Mouse (Mus musculus) CH12.LX (cell line): ENCODE measurements around the gene Prg2. TPM values are rescaled to one million over a fixed set of nuclear protein-coding genes. Genes with fewer than 3 reads are reported as not detected.

Source experiments
- DNase-seq: peaks from one replicate; pipeline ENCODE4 v3.0.0-alpha.2; 2013; ENCODE audit errors: extremely low read depth
- H3K27ac ChIP-seq: 2 replicates; pipeline ENCODE4 v1.5.1; 2012; ENCODE audit warnings: low read depth, mild to moderate bottlenecking, control low read depth, moderate library complexity; ENCODE audit not compliant: insufficient read depth
- H3K27me3 ChIP-seq: replicated peaks from 2 replicates; pipeline ENCODE3; 2012; ENCODE audit warnings: inconsistent platforms
- H3K36me3 ChIP-seq, 2 experiments: replicated peaks in 1 of 2; 2 replicates each; pipeline versions ENCODE3 to v1.6.1; 2012; ENCODE audit warnings: inconsistent platforms in 1 of 2, low read length in 1 of 2, mild to moderate bottlenecking in 1 of 2, mixed read lengths in 1 of 2, moderate library complexity in 1 of 2; ENCODE audit not compliant: control insufficient read depth in 1 of 2, insufficient read depth in 1 of 2
- H3K4me1 ChIP-seq, 2 experiments: 2 replicates each; pipeline ENCODE4 v1.6.1; 2012; ENCODE audit warnings: inconsistent platforms in 1 of 2, moderate library complexity in 1 of 2; ENCODE audit not compliant: insufficient read depth in 2 of 2, control insufficient read depth in 1 of 2
- H3K4me2 ChIP-seq: 2 replicates; pipeline ENCODE4 v1.6.1; 2012; ENCODE audit warnings: low read depth, mild to moderate bottlenecking, control low read depth; ENCODE audit not compliant: poor library complexity, insufficient read depth, severe bottlenecking
- H3K4me3 ChIP-seq, 3 experiments: fragments of 150-350 bp in 1 of 3; sonication (generic) in 1 of 3; replicated peaks in 1 of 3; 2 replicates each; pipeline versions ENCODE3 to v1.5.1; 2011 to 2012; ENCODE audit warnings: low read depth in 2 of 3, low read length in 2 of 3, mild to moderate bottlenecking in 2 of 3, moderate library complexity in 2 of 3, control low read depth in 1 of 3, improper control_type of control experiment in 1 of 3, inconsistent platforms in 1 of 3, mixed read lengths in 1 of 3; ENCODE audit not compliant: poor library complexity in 1 of 3
- H3K79me2 ChIP-seq: replicated peaks from 2 replicates; pipeline ENCODE4 v1.6.1; 2012; ENCODE audit warnings: mild to moderate bottlenecking, moderate library complexity; ENCODE audit not compliant: control insufficient read depth, poor library complexity, insufficient read depth, severe bottlenecking; ENCODE audit errors: extremely low read depth
- H3K9ac ChIP-seq: 2 replicates; pipeline ENCODE4 v1.6.1; 2012; ENCODE audit warnings: low read depth, mild to moderate bottlenecking, control low read depth, moderate library complexity; ENCODE audit not compliant: insufficient read depth
- H3K9me3 ChIP-seq: replicated peaks from 2 replicates; pipeline ENCODE3; 2012; ENCODE audit warnings: low read length, inconsistent platforms, mixed read lengths
- CHD2 ChIP-seq: IDR thresholded peaks from 2 replicates; pipeline ENCODE4 v1.6.1; 2011; ENCODE audit warnings: low read length, improper control_type of control experiment
- CTCF ChIP-seq, 2 experiments: IDR thresholded peaks in 1 of 2; conservative IDR thresholded peaks in 1 of 2; 2 replicates each; pipeline ENCODE4 v1.5.1; 2011 to 2012; ENCODE audit warnings: low read depth in 2 of 2, low read length in 2 of 2, improper control_type of control experiment in 1 of 2, inconsistent platforms in 1 of 2, mild to moderate bottlenecking in 1 of 2, moderate library complexity in 1 of 2
- E2F4 ChIP-seq: IDR thresholded peaks from 2 replicates; pipeline ENCODE4 v1.6.1; 2011; ENCODE audit warnings: low read depth, low read length, improper control_type of control experiment; ENCODE audit not compliant: insufficient replicate concordance
- ELF1 ChIP-seq: IDR thresholded peaks from 2 replicates; pipeline ENCODE4 v1.6.1; 2014; ENCODE audit warnings: low read depth, mild to moderate bottlenecking, inconsistent platforms, low read length, improper control_type of control experiment
- EP300 ChIP-seq: IDR thresholded peaks from 2 replicates; pipeline ENCODE4 v1.6.1; 2011; ENCODE audit warnings: low read length, improper control_type of control experiment
- ETS1 ChIP-seq: conservative IDR thresholded peaks from 2 replicates; pipeline ENCODE4 v1.6.1; 2012; ENCODE audit warnings: low read depth, mild to moderate bottlenecking, inconsistent platforms, low read length, improper control_type of control experiment, moderate library complexity
- GABPA ChIP-seq: IDR thresholded peaks from 2 replicates; pipeline ENCODE4 v1.6.1; 2012; ENCODE audit warnings: low read depth, low read length, improper control_type of control experiment, inconsistent platforms; ENCODE audit not compliant: insufficient replicate concordance
- HCFC1 ChIP-seq: IDR thresholded peaks from 2 replicates; pipeline ENCODE4 v1.6.1; 2012; ENCODE audit warnings: low read depth, mild to moderate bottlenecking, inconsistent platforms, low read length, improper control_type of control experiment
- IRF4 ChIP-seq: IDR thresholded peaks from 2 replicates; pipeline ENCODE4 v1.6.1; 2014; ENCODE audit warnings: low read depth, mild to moderate bottlenecking, inconsistent platforms, low read length, improper control_type of control experiment
- MAFK ChIP-seq: IDR thresholded peaks from 2 replicates; pipeline ENCODE4 v1.6.1; 2011; ENCODE audit warnings: low read length, improper control_type of control experiment; ENCODE audit not compliant: insufficient replicate concordance
- MAZ ChIP-seq: IDR thresholded peaks from 2 replicates; pipeline ENCODE4 v1.6.1; 2012; ENCODE audit warnings: low read depth, mild to moderate bottlenecking, inconsistent platforms, low read length, improper control_type of control experiment, moderate library complexity
- MEF2A ChIP-seq: IDR thresholded peaks from 2 replicates; pipeline ENCODE4 v1.6.1; 2014; ENCODE audit warnings: low read depth, mild to moderate bottlenecking, inconsistent platforms, low read length, improper control_type of control experiment, borderline replicate concordance
- NELFE ChIP-seq: IDR thresholded peaks from 2 replicates; pipeline ENCODE4 v1.6.1; 2011; ENCODE audit warnings: low read depth, low read length, improper control_type of control experiment
- PAX5 ChIP-seq: IDR thresholded peaks from 2 replicates; pipeline ENCODE4 v1.6.1; 2012; ENCODE audit warnings: low read length, inconsistent platforms, mixed read lengths
- POLR2A ChIP-seq: IDR thresholded peaks from 2 replicates; pipeline ENCODE4 v1.6.1; 2011; ENCODE audit warnings: low read depth, mild to moderate bottlenecking, improper control_type of control experiment, low read length
- POLR2AphosphoS2 ChIP-seq: IDR thresholded peaks from 2 replicates; pipeline ENCODE4 v1.6.1; 2011; ENCODE audit warnings: low read depth, low read length, improper control_type of control experiment
- SMC3 ChIP-seq: IDR thresholded peaks from 2 replicates; pipeline ENCODE4 v1.6.1; 2011; ENCODE audit warnings: low read depth, low read length, improper control_type of control experiment
- TBP ChIP-seq: conservative IDR thresholded peaks from 2 replicates; pipeline ENCODE4 v1.6.1; 2011; ENCODE audit warnings: low read depth, low read length, improper control_type of control experiment
- USF1 ChIP-seq: IDR thresholded peaks from 2 replicates; pipeline ENCODE4 v1.6.1; 2014; ENCODE audit warnings: low read depth, mild to moderate bottlenecking, inconsistent platforms, low read length, improper control_type of control experiment
- ZKSCAN1 ChIP-seq: IDR thresholded peaks from 2 replicates; pipeline ENCODE4 v1.6.1; 2012; ENCODE audit warnings: low read depth, inconsistent platforms, low read length, improper control_type of control experiment, borderline replicate concordance
- ZMIZ1 ChIP-seq: IDR thresholded peaks from 2 replicates; pipeline ENCODE4 v1.6.1; 2012; ENCODE audit warnings: low read depth, mild to moderate bottlenecking, inconsistent platforms, low read length, improper control_type of control experiment
- dilution Hi-C: fragments of 300-500 bp; cut with MboI; formaldehyde crosslinking; loops from 2 replicates; pipeline ENCODE4 v1.14.3; 2020; ENCODE audit warnings: low sequenced_read_pairs; ENCODE audit not compliant: extremely low pct_unique_long_range_greater_than_20kb, extremely low pct_ligation_motif_present
- in situ Hi-C: fragments of 300-500 bp; cut with MboI; formaldehyde crosslinking; loops from 3 replicates; pipeline ENCODE4 v1.14.3; 2019; ENCODE audit warnings: low sequenced_read_pairs, low pct_ligation_motif_present, low pct_unique_long_range_greater_than_20kb, mixed read lengths
- polyA plus RNA-seq: library from polyadenylated mRNA; unstranded; fragments of >175 nt; gene quantifications from 2 replicates; pipeline ENCODE4 v1.2.1, GENCODE M21; 2012; ENCODE audit warnings: low read depth; ENCODE audit not compliant: insufficient read length
- total RNA-seq, 2 experiments: library from RNA; depleted of rRNA; stranded (reverse); fragments of 300-350 nt in 1 of 2; fragments of >200 nt in 1 of 2; gene quantifications; 2 replicates each; pipeline ENCODE4 v1.2.3; 2012 to 2014

Gene Prg2
- total and polyA plus RNA-seq, 3 experiments, result 0.60 to 0.93 (median 0.81) TPM

DNA sequence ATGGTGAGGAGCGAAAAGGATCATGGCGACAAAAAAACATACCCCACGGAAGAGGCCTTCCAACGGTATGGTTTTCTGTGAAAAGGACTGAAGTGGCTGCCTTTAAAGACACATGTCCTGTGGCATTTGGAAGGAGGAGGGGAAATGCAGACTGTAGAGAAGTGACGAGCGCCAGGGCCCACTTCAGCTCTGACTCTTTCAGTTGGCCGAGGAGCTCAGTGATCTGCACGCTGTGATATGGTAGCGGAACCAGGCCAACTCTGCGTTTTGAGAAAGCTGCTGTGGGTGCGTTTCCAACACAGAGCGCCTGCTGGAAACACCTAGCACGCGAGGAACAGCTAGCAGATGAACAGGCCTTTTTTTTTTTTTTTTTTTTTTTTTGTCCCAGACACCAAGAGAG, 32.4 kb downstream of the Prg2 start:
- in situ Hi-C loops, result no loop called here
- no peak overlapping the region for H3K27ac ChIP-seq
- no peak for DNase-seq
- H3K79me2 ChIP-seq, result no peaks in the 10 kb centered on the region
- no peak overlapping the region for H3K4me3 ChIP-seq
- no peaks in the 10 kb centered on the region for H3K9me3 ChIP-seq
- H3K36me3 ChIP-seq, result peaks cover 0 to 2% of the 10 kb centered on the region in 2 experiments
- no peak overlapping the region for H3K9ac ChIP-seq
- dilution Hi-C loops, result no loop called here
- no peak overlapping the region for H3K4me2 ChIP-seq
- no peak for TF ChIP-seq CTCF (conservative IDR thresholded peaks at IDR 0.05 in 1 of 2, IDR thresholded peaks at IDR 0.05 in 1 of 2; ENCODE audit: low read depth in 2 of 2, low read length in 2 of 2)
- no peak for TF ChIP-seq CHD2
- no peak for TF ChIP-seq PAX5
- no peak for TF ChIP-seq ZMIZ1
- TF ChIP-seq MAFK, result no peak
- no peak for TF ChIP-seq IRF4
- no peak for TF ChIP-seq GABPA
- TF ChIP-seq SMC3, result no peak
- no peak for TF ChIP-seq ELF1
- no peak for TF ChIP-seq ETS1
- no peak for TF ChIP-seq USF1
- TF ChIP-seq POLR2AphosphoS2, result no peak
- TF ChIP-seq NELFE, result no peak
- TF ChIP-seq MAZ, result no peak
- no peak for TF ChIP-seq POLR2A
- no peak for TF ChIP-seq MEF2A
- no peak for TF ChIP-seq HCFC1
- TF ChIP-seq E2F4, result no peak
- TF ChIP-seq ZKSCAN1, result no peak
- H3K4me1 ChIP-seq, result peaks cover 8 to 50% of the 10 kb centered on the region in 2 experiments
- H3K27me3 ChIP-seq, result no peaks in the 10 kb centered on the region

DNA sequence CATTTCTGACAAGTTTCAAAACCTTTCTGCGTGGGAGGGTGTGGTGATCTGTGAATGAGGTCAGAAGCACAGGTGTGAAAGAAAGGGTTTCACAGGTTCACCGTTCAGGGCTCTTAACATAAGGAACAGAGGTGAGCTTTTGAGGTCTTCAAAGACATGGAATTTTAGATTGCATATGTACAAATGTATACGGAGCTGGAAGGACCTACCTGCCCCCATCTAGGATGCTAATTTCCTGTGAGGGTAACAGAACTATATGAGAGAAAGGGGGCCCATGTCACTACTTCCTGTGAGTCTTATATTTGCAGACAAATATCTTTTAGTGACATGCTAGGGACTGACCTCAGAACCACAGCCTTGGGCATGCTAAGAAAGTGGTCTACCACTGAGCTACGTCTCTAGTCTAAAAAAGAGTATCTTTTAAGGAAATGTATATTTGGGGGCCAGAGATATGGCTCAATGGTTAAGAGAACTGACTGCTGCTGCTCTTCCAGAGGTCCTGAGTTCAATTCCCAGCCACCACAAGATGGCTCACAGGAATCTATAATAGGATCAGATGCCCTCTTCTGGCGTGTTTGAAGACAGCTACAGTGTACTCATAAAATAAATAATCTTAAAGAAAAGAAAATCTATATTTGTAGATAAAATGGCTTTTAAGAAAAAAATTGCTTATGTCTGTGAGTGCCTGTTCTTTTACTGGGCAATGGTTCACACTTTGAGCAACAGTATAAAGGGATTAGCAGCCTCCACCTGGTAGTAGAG, 33.7 kb downstream of the Prg2 start:
- H3K4me1 ChIP-seq, result peaks cover 8 to 50% of the 10 kb centered on the region in 2 experiments
- DNase-seq, result no peak
- dilution Hi-C loops, result no loop called here
- no peak for TF ChIP-seq MAZ
- TF ChIP-seq MAFK, result no peak
- peak; percentile 29 for TF ChIP-seq SMC3
- TF ChIP-seq TBP, result 0 out of 2 replicates have a peak, but pooled peaks have one; percentile 53
- peak in 1 of 2 experiments; percentile 55; a peak in 2 of 4 replicates for TF ChIP-seq CTCF (conservative IDR thresholded peaks at IDR 0.05 in 1 of 2, IDR thresholded peaks at IDR 0.05 in 1 of 2; ENCODE audit: low read depth in 2 of 2, low read length in 2 of 2)
- no peak for TF ChIP-seq NELFE
- TF ChIP-seq EP300, result peak; percentile 9; the same call in 1 of the 2 replicates
- TF ChIP-seq E2F4, result no peak
- TF ChIP-seq ETS1, result no peak
- no peak for TF ChIP-seq HCFC1
- TF ChIP-seq, all 38 proteins: peak for 4
- Histone ChIP-seq H3K36me3 (peaks cover 0 to 2% of the 10 kb centered on the region in 2 experiments), H3K9ac (no peak overlapping the region; the same call in 1 of the 2 replicates), H3K79me2 (no peaks in the 10 kb centered on the region), H3K4me3 (no peak overlapping the region), H3K4me2 (no peak overlapping the region), H3K27ac (no peak overlapping the region), H3K9me3 (no peaks in the 10 kb centered on the region), H3K27me3 (no peaks in the 10 kb centered on the region)
- in situ Hi-C loops, result no loop called here
